Mouse (Mus musculus): ENCODE results near the gene Dram1. TPM values are rescaled to one million over a fixed set of nuclear protein-coding genes. Genes with fewer than 3 reads are reported as not detected.

Gene Dram1
- polyA plus RNA-seq, 1 experiment from 2014 or later, result 0.50 TPM

- Histone ChIP-seq H3K9me3 (ENCODE audit: control insufficient read depth, low read length) (no peaks in the 10 kb centered on the region), H3K4me1 (ENCODE audit: control insufficient read depth, insufficient read depth, low read length) (no peaks in the 10 kb centered on the region), H3K9ac (replicated peaks; ENCODE audit: low read length) (no peak overlapping the region), H3K4me2 (ENCODE audit: low read length) (no peak overlapping the region), H3K4me3 (replicated peaks; ENCODE audit: low read depth, low read length) (no peak overlapping the region), H3K27me3 (ENCODE audit: control insufficient read depth, insufficient read depth, low read length) (no peaks in the 10 kb centered on the region), H3K36me3 (ENCODE audit: control insufficient read depth, insufficient read depth, low read length) (no peaks in the 10 kb centered on the region), H3K27ac (replicated peaks; ENCODE audit: low read depth, low read length) (no peak overlapping the region)
- DNase-seq, result no peak
- ATAC-seq (ENCODE audit: low FRiP score, low TSS enrichment), result no peak
- 59% methylated on average over 2 of the region's 2 CpGs for WGBS
These were observed 28.2 kb downstream of the Dram1 start for GRCm38 (mm10) chr10:88350687-88351086.

DNA sequence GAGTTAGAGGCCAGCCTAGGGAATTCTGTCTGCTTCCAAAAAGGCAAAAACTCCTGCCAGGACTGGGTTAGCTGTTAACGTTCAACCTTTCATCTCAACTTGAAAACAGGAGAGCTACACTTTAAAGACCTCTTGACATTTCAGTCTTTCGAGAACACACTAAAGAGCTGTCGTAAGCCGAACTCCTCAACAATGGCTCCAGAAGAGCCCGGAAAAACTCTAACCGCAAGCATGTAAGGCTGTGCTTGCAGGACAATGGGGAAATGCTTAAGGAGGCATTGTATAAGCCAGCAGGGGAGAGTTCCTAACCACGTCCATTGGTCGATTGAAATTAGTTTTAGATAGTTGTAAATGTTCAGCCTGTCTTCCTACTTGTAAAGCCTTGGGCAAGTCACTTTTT is 29.1 kb downstream of the Dram1 start:
- Histone ChIP-seq H3K9me3 (ENCODE audit: control insufficient read depth, low read length) (no peaks in the 10 kb centered on the region), H3K9ac (replicated peaks; ENCODE audit: low read length) (no peak overlapping the region), H3K4me1 (ENCODE audit: control insufficient read depth, insufficient read depth, low read length) (no peaks in the 10 kb centered on the region), H3K36me3 (ENCODE audit: control insufficient read depth, insufficient read depth, low read length) (no peaks in the 10 kb centered on the region), H3K4me2 (ENCODE audit: low read length) (no peak overlapping the region), H3K27me3 (ENCODE audit: control insufficient read depth, insufficient read depth, low read length) (no peaks in the 10 kb centered on the region), H3K27ac (replicated peaks; ENCODE audit: low read depth, low read length) (no peak overlapping the region), H3K4me3 (replicated peaks; ENCODE audit: low read depth, low read length) (no peak overlapping the region)
- peak; percentile 21 for DNase-seq
- ATAC-seq (ENCODE audit: low FRiP score, low TSS enrichment), result no peak
- WGBS, result 5% methylated on average over 8 of the region's 8 CpGs

DNA sequence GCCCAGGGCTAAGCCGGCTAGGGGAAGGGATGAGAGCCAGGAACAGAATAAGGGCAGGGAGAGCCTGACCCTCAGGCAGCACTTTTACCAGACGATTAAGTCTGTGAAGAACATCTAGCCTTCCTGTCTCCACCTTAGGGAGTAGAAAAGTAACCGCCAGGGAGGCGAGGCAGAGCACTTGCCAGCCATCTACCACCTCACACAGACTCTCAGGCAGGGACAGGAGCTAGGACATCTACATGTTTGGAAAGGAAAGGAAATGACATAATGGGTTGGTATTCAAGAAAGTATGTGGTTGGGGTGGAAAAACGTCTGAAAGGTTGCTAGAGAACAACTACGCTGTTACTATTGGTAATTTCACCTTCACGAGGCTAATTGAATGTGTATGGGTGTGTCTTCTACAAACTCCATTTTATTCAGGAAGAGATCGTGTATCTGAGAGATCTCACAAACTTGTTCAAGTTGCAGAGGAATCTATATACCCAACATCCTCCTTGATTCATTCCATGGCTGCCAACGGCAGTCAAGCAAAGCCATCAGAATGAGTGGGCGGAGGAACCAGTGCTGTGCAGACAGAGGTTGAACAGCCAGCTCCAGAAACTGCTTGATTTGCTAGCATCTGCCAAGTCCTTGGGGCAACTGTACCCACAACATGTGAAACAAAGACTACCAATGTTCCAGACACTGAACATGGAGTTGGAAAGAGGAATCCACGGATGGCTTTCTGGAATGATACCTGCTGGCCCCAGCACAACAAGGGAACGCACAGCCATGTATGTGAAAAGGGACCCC is 32.2 kb downstream of the Dram1 start:
- no peak overlapping the region for H3K4me2 ChIP-seq (ENCODE audit: low read length)
- no peak overlapping the region for H3K4me3 ChIP-seq (replicated peaks; ENCODE audit: low read depth, low read length)
- H3K9ac ChIP-seq (replicated peaks; ENCODE audit: low read length), result no peak overlapping the region
- WGBS, result 79% methylated on average over 12 of the region's 12 CpGs
- H3K4me1 ChIP-seq (ENCODE audit: control insufficient read depth, insufficient read depth, low read length), result no peaks in the 10 kb centered on the region
- no peaks in the 10 kb centered on the region for H3K36me3 ChIP-seq (ENCODE audit: control insufficient read depth, insufficient read depth, low read length)
- no peak for ATAC-seq (ENCODE audit: low FRiP score, low TSS enrichment)
- H3K27ac ChIP-seq (replicated peaks; ENCODE audit: low read depth, low read length), result no peak overlapping the region
- no peak for DNase-seq
- H3K27me3 ChIP-seq (ENCODE audit: control insufficient read depth, insufficient read depth, low read length), result no peaks in the 10 kb centered on the region
- H3K9me3 ChIP-seq (ENCODE audit: control insufficient read depth, low read length), result no peaks in the 10 kb centered on the region

DNA sequence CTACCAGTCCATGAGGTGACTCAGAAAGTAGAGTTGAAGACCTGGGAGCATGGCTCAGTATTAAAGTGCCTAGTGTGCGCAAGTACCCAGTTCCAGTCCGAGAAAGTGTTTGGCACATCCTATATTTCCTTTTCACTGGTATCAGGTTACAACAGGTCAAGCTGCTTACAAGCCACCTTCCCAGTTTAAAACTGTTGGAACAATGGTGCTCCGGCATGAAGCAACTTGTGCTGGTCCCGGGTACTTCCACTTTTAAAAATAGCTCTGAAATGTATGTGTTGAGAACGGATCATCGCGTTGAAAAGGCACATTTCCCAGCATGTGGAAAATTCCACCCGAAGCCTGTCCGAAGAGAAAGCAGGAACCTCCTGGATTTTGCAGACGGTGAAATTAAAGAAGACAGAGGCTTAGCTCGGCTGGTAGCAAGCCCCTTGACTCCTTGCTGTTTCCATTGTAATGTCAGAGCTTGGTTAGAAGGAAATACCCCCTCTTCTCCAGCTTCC is 32.9 kb downstream of the Dram1 start:
- no peak for ATAC-seq (ENCODE audit: low FRiP score, low TSS enrichment)
- 56% methylated on average over 11 of the region's 11 CpGs for WGBS
- H3K27me3 ChIP-seq (ENCODE audit: control insufficient read depth, insufficient read depth, low read length), result no peaks in the 10 kb centered on the region
- H3K9ac ChIP-seq (replicated peaks; ENCODE audit: low read length), result no peak overlapping the region
- no peak overlapping the region for H3K27ac ChIP-seq (replicated peaks; ENCODE audit: low read depth, low read length)
- no peak overlapping the region for H3K4me2 ChIP-seq (ENCODE audit: low read length)
- H3K4me1 ChIP-seq (ENCODE audit: control insufficient read depth, insufficient read depth, low read length), result no peaks in the 10 kb centered on the region
- H3K4me3 ChIP-seq (replicated peaks; ENCODE audit: low read depth, low read length), result no peak overlapping the region
- no peaks in the 10 kb centered on the region for H3K36me3 ChIP-seq (ENCODE audit: control insufficient read depth, insufficient read depth, low read length)
- no peaks in the 10 kb centered on the region for H3K9me3 ChIP-seq (ENCODE audit: control insufficient read depth, low read length)
- DNase-seq, result no peak

DNA sequence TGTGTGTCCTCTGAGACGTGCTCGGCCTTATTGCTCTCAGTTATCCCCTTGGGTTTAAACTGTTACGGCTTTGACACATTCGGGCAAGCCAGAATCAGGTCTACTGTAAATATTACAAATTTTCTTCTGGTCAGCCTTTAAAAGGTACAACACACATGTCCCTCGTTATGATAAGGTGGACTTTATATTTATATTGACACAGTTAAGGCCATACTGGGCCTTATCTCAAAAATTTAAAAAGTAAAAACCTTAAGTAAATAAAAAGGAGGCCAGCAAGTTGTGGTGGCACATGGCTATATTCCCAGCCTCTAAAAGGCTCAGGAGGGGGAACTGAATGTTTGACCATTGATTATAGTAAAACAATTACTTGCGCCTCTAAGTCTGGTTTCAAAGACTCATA is 37.5 kb downstream of the Dram1 start:
- Histone ChIP-seq H3K9me3 (ENCODE audit: control insufficient read depth, low read length) (no peaks in the 10 kb centered on the region), H3K27me3 (ENCODE audit: control insufficient read depth, insufficient read depth, low read length) (no peaks in the 10 kb centered on the region), H3K36me3 (ENCODE audit: control insufficient read depth, insufficient read depth, low read length) (no peaks in the 10 kb centered on the region), H3K27ac (replicated peaks; ENCODE audit: low read depth, low read length) (no peak overlapping the region), H3K4me1 (ENCODE audit: control insufficient read depth, insufficient read depth, low read length) (no peaks in the 10 kb centered on the region), H3K4me2 (ENCODE audit: low read length) (no peak overlapping the region), H3K9ac (replicated peaks; ENCODE audit: low read length) (no peak overlapping the region), H3K4me3 (replicated peaks; ENCODE audit: low read depth, low read length) (no peak overlapping the region)
- WGBS, result 92% methylated on average over 6 of the region's 6 CpGs
- ATAC-seq (ENCODE audit: low FRiP score, low TSS enrichment) (no peak), DNase-seq (no peak)

DNA sequence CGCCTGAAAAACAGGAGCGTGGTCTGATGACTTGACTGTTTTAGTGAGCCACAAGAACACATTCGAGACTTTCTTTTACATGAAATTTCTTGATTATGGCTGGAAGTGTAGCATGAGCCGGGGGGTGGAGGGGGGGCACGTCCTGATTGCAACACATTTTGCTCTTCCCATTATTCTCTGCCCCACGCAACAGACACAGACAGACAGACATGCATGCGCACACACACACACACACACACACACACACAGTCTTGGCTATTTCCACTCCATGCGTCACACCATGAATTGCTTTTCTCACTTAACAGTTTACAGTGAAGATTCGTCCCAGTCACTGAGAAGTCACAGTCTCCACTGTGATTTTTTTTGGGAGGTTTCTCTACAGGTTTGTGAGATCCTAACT is 38.2 kb downstream of the Dram1 start:
- ATAC-seq (ENCODE audit: low FRiP score, low TSS enrichment) (no peak), DNase-seq (no peak)
- Histone ChIP-seq H3K36me3 (ENCODE audit: control insufficient read depth, insufficient read depth, low read length) (no peaks in the 10 kb centered on the region), H3K9ac (replicated peaks; ENCODE audit: low read length) (no peak overlapping the region), H3K4me1 (ENCODE audit: control insufficient read depth, insufficient read depth, low read length) (no peaks in the 10 kb centered on the region), H3K27ac (replicated peaks; ENCODE audit: low read depth, low read length) (no peak overlapping the region), H3K9me3 (ENCODE audit: control insufficient read depth, low read length) (no peaks in the 10 kb centered on the region), H3K4me2 (ENCODE audit: low read length) (no peak overlapping the region), H3K27me3 (ENCODE audit: control insufficient read depth, insufficient read depth, low read length) (no peaks in the 10 kb centered on the region), H3K4me3 (replicated peaks; ENCODE audit: low read depth, low read length) (no peak overlapping the region)
- 93% methylated on average over 9 of the region's 9 CpGs for WGBS

DNA sequence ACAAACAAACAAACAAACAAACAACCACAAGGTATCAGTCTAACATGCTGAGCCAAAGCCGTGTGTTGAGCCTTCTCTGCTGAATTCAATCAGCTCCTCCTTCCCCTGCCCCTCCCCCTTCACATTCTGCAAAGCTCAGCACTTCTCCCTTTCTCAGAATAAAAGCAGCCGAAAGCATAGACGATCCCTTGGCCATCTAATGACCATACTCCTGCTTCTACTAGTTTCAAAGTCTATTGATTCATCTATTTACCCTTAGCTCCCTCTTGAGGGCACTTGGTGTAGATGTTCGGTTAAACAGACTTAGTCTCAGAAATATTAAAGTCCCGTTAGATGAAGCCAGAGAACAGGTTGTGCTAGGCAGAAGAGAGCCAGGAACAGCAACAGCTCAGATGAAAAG is 48.2 kb downstream of the Dram1 start:
- WGBS, result 37% methylated on average over 5 of the region's 5 CpGs
- H3K4me3 ChIP-seq (replicated peaks; ENCODE audit: low read depth, low read length), result no peak overlapping the region
- no peak overlapping the region for H3K4me2 ChIP-seq (ENCODE audit: low read length)
- DNase-seq (peak; percentile 72), ATAC-seq (ENCODE audit: low FRiP score, low TSS enrichment) (no peak)
- H3K36me3 ChIP-seq (ENCODE audit: control insufficient read depth, insufficient read depth, low read length), result no peaks in the 10 kb centered on the region
- no peaks in the 10 kb centered on the region for H3K27me3 ChIP-seq (ENCODE audit: control insufficient read depth, insufficient read depth, low read length)
- H3K27ac ChIP-seq (replicated peaks; ENCODE audit: low read depth, low read length), result no peak overlapping the region
- no peaks in the 10 kb centered on the region for H3K4me1 ChIP-seq (ENCODE audit: control insufficient read depth, insufficient read depth, low read length)
- H3K9ac ChIP-seq (replicated peaks; ENCODE audit: low read length), result no peak overlapping the region
- no peaks in the 10 kb centered on the region for H3K9me3 ChIP-seq (ENCODE audit: control insufficient read depth, low read length)

DNA sequence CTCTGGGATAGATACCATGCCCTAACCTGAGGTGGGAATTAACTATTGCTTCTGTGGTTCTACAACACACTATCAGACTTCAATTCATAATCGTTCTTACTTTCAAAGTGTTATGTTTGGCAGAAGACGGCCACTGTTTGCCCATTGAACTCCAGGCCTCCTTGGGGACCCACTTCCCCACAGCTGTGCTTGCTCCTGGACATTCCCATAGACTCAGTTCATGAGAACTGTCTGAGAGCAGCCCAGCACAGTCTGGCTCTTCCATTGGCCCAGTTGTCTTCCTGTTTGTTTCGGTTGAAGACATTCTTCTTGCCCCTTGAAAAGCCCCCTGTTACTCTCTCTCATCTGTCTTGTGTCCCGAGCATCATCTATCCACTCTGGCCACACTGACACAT is 50.8 kb downstream of the Dram1 start:
- H3K4me1 ChIP-seq (ENCODE audit: control insufficient read depth, insufficient read depth, low read length), result no peaks in the 10 kb centered on the region
- WGBS, result 73% methylated on average over 4 of the region's 4 CpGs
- no peak overlapping the region for H3K4me3 ChIP-seq (replicated peaks; ENCODE audit: low read depth, low read length)
- ATAC-seq (ENCODE audit: low FRiP score, low TSS enrichment), result no peak
- no peaks in the 10 kb centered on the region for H3K27me3 ChIP-seq (ENCODE audit: control insufficient read depth, insufficient read depth, low read length)
- DNase-seq, result no peak
- H3K4me2 ChIP-seq (ENCODE audit: low read length), result no peak overlapping the region
- no peak overlapping the region for H3K27ac ChIP-seq (replicated peaks; ENCODE audit: low read depth, low read length)
- no peak overlapping the region for H3K9ac ChIP-seq (replicated peaks; ENCODE audit: low read length)
- H3K9me3 ChIP-seq (ENCODE audit: control insufficient read depth, low read length), result no peaks in the 10 kb centered on the region
- no peaks in the 10 kb centered on the region for H3K36me3 ChIP-seq (ENCODE audit: control insufficient read depth, insufficient read depth, low read length)
